Mouse (Mus musculus) forebrain, embryonic 13.5 days (tissue): Measurements from ENCODE around the gene Srsf1. TPM values are rescaled to one million over a fixed set of nuclear protein-coding genes. Genes with fewer than 3 reads are reported as not detected.
A peak's percentile ranks its signal among the peaks of the same experiment; 100 is the strongest.

ENCODE experiments used
- ATAC-seq: fragments of 200-750 bp; cut with Nextera tagmentation; 2 replicates; pipeline ENCODE4 v1.8.0; 2017
- H3K27ac ChIP-seq: fragments of 300-500 bp; sonication (generic); 2 replicates; pipeline ENCODE4 v1.5.1; 2015; ENCODE audit warnings: inconsistent platforms, mild to moderate bottlenecking, moderate library complexity
- H3K27me3 ChIP-seq: fragments of 300-500 bp; sonication (generic); 2 replicates; pipeline ENCODE4 v1.6.1; 2015; ENCODE audit warnings: mild to moderate bottlenecking, inconsistent platforms
- H3K36me3 ChIP-seq: fragments of 300-500 bp; sonication (generic); 2 replicates; pipeline ENCODE4 v1.6.1; 2015; ENCODE audit warnings: mild to moderate bottlenecking, inconsistent platforms; ENCODE audit not compliant: poor library complexity, severe bottlenecking
- H3K4me1 ChIP-seq: fragments of 300-500 bp; sonication (generic); 2 replicates; pipeline ENCODE4 v1.6.1; 2015; ENCODE audit warnings: inconsistent platforms
- H3K4me2 ChIP-seq: fragments of 300-500 bp; sonication (generic); 2 replicates; pipeline ENCODE4 v1.6.1; 2015; ENCODE audit warnings: inconsistent platforms, mild to moderate bottlenecking, moderate library complexity
- H3K4me3 ChIP-seq: fragments of 300-500 bp; sonication (generic); 2 replicates; pipeline ENCODE4 v1.5.1; 2015; ENCODE audit warnings: mild to moderate bottlenecking, inconsistent platforms
- H3K9ac ChIP-seq: fragments of 300-500 bp; sonication (generic); 2 replicates; pipeline ENCODE4 v1.6.1; 2015; ENCODE audit warnings: mild to moderate bottlenecking, inconsistent platforms
- H3K9me3 ChIP-seq: fragments of 300-500 bp; sonication (generic); replicated peaks from 2 replicates; pipeline ENCODE4 v1.6.1; 2016; ENCODE audit warnings: inconsistent platforms
- WGBS: fragments of 180-500 bp; shearing (Covaris S2); methylation state at CpG from one replicate; pipeline ENCODE4 v1.1.7; 2015; 5-methylcytosine and 5-hydroxymethylcytosine counted together
- polyA plus RNA-seq: library from polyadenylated mRNA; unstranded; fragments of >200 nt; fragmentation: Nextera tagmentation; extraction: Ambion mirVana; gene quantifications from 2 replicates; pipeline ENCODE4 v1.2.1, GENCODE M21; 2015

Gene Srsf1
- polyA plus RNA-seq, 1 experiment from 2014 or later, result 402 TPM

DNA sequence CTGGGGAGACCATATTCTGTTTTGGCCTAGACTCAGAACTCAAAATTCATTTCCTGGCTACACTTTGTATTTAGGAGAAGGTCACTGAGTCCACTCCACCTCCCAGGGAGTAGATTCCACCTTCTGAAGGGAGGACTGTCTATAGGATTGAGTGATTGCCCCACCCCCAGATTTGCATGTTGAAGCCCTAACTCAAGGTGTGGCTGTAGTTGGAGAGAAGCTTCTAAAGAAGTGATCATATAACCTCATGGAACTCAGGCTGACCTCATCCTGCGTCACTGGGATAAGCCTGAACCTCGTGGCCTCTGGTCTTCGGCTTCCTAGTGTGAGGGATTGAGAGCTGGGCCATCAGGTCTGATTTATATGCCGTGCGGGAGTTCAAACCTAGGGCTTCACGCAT, 31.4 kb upstream of the Srsf1 start:
- Histone ChIP-seq H3K9me3 (no peaks in the 10 kb centered on the region), H3K9ac (no peak overlapping the region), H3K4me1 (0 out of 2 replicates have a peak, but pooled peaks cover 4% of the 10 kb centered on the region), H3K27ac (no peak overlapping the region), H3K27me3 (no peaks in the 10 kb centered on the region), H3K36me3 (no peaks in the 10 kb centered on the region), H3K4me2 (no peak overlapping the region), H3K4me3 (no peak overlapping the region)
- WGBS, result 85% methylated on average over 6 of the region's 6 CpGs
- no peak for ATAC-seq

DNA sequence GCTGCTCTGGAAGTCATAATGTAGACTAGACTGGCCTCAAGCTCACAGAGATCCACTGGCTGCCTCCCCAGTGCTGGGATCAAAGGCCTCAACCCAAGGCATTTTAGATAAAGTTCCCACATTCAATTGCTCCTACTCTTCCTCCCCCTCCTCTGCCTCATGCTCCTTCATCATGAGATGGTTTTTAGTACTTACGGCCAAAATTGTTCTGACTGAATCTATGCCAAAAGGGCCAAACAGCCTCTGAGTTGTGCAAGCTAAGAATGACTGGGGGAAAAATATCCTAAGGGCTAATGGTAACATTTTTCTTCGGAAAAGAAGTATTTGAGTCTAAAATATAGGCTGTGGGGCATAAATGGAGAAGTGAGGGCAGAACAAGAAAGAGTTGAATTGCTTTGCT, 23.2 kb upstream of the Srsf1 start:
- no peaks in the 10 kb centered on the region for H3K36me3 ChIP-seq
- no peaks in the 10 kb centered on the region for H3K9me3 ChIP-seq
- H3K4me3 ChIP-seq, result no peak overlapping the region
- no peak overlapping the region for H3K4me2 ChIP-seq
- H3K4me1 ChIP-seq, result peaks cover 19% of the 10 kb centered on the region
- no peaks in the 10 kb centered on the region for H3K27me3 ChIP-seq
- WGBS, result 93% methylated on average over 2 of the region's 2 CpGs
- no peak for ATAC-seq
- H3K9ac ChIP-seq, result no peak overlapping the region
- H3K27ac ChIP-seq, result no peak overlapping the region

DNA sequence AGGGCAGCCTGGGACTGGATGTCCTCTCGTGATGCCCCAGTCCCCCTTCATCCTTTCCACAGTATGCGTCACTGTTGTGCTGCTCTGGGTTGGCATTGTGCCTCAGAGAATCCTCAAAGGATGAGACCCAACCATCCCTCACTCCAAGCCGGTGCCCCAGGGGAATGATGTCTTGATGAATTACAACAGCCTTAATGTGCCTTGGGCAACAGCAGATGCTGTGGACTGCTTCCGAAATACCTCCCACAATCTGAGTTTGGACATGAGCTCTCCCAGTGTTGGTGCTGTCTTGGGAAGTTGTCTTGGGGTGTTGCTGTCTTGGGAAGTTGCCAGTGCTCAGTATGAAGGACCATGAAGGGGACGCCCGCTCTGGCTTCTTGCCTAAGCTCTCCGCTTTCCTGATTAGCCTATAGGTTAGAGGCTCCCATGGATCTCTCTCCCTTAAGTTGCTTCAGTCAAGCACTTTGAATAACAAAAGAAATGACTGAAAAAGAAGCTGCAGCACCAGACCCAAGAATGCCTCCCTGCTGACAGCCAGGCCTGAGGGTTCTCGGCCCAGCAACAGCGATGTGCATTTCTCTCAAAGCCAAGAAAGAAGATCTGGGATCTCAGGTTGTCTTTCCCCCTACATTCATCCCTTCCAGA, 19.7 kb upstream of the Srsf1 start:
- peaks cover 23% of the 10 kb centered on the region for H3K4me1 ChIP-seq
- H3K36me3 ChIP-seq, result no peaks in the 10 kb centered on the region
- no peaks in the 10 kb centered on the region for H3K27me3 ChIP-seq
- no peaks in the 10 kb centered on the region for H3K9me3 ChIP-seq
- H3K9ac ChIP-seq, result no peak overlapping the region
- peak overlapping the region; percentile 34 for H3K4me2 ChIP-seq
- no peak for ATAC-seq
- WGBS, result 34% methylated on average over 9 of the region's 9 CpGs
- peak overlapping the region; percentile 80 for H3K27ac ChIP-seq
- no peak overlapping the region for H3K4me3 ChIP-seq

DNA sequence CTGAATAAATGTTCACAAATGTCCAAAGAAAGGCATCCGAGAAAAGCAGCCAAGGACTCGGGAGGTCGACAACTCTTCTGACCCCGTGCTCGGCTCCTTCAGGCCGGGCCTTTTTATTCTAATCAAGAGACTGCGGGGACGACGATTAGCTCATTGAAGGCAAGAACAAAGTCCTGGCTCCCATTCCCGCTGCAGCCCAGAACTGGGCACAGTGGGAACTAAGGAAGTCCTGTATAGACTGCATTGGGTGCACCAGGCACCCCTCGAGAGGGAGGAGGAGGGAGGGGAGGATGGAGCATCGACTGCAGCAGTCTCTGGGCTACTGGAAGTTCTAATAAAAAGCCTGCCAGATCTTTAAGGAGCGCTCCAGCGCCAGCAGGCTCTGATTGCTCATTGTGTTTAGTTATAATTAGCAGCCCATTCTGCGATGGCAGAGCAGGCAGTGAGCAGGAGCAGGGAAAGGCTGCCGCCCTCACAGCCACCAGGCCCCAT, 18.9 kb upstream of the Srsf1 start:
- ATAC-seq, result peak; percentile 88
- Histone ChIP-seq H3K4me2 (peak overlapping the region; percentile 34), H3K27me3 (no peaks in the 10 kb centered on the region), H3K36me3 (no peaks in the 10 kb centered on the region), H3K9me3 (no peaks in the 10 kb centered on the region), H3K27ac (peak overlapping the region; percentile 80), H3K9ac (peak overlapping the region; percentile 37; the same call in 1 of the 2 replicates), H3K4me3 (no peak overlapping the region), H3K4me1 (peaks cover 23% of the 10 kb centered on the region)
- 4% methylated on average over 16 of the region's 16 CpGs for WGBS

DNA sequence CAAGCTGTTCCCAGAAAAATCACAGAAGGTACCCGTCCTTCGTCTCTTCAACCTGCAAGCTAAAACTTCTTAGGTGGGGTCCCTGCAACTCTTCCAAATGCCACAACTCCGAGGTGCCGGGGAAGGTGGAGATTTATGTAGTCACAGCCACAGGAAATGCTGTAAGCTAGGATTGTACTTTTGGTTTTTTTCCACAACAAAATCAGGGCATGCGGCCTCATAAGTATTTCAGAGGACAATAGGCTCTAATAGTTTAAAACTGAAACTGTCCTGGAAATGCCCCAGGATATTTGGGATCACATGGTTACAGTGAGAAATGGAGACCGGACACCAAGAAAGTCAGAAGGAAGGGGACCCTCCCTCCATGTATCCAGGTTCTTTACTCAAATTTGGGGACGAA, 17.0 kb upstream of the Srsf1 start:
- no peak for ATAC-seq
- Histone ChIP-seq H3K4me3 (no peak overlapping the region), H3K27ac (no peak overlapping the region), H3K9me3 (no peaks in the 10 kb centered on the region), H3K4me1 (peaks cover 23% of the 10 kb centered on the region), H3K9ac (no peak overlapping the region), H3K4me2 (no peak overlapping the region), H3K36me3 (0 out of 2 replicates have a peak, but pooled peaks cover 6% of the 10 kb centered on the region), H3K27me3 (no peaks in the 10 kb centered on the region)
- 90% methylated on average over 7 of the region's 7 CpGs for WGBS

DNA sequence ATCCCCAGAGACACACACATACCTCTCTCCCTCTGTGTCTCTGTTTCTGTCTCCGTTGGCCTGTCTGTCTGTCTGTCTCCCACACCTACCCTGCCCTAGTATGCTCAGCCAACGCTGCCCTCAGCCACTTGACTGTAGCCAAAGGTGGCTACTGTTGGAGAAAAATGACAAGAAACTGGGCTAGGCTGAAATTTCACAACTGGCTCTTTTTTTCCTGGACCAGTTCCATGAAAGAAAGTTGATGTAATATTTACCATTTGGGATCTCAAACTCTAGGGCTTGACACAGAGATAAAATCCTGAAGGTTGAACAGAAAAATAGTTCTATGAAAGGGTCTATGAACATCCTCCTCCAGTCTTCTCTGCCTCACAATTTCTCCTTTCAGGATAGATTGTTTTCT, 16.3 kb upstream of the Srsf1 start:
- H3K4me1 ChIP-seq, result peaks cover 23% of the 10 kb centered on the region
- H3K36me3 ChIP-seq, result 0 out of 2 replicates have a peak, but pooled peaks cover 6% of the 10 kb centered on the region
- H3K4me2 ChIP-seq, result 0 out of 2 replicates have a peak overlapping the region, but pooled peaks have one; percentile 3
- H3K9ac ChIP-seq, result no peak overlapping the region
- ATAC-seq, result no peak
- WGBS, result 92% methylated on average over 2 of the region's 2 CpGs
- H3K4me3 ChIP-seq, result no peak overlapping the region
- no peaks in the 10 kb centered on the region for H3K9me3 ChIP-seq
- H3K27me3 ChIP-seq, result no peaks in the 10 kb centered on the region
- 0 out of 2 replicates have a peak overlapping the region, but pooled peaks have one; percentile 79 for H3K27ac ChIP-seq

DNA sequence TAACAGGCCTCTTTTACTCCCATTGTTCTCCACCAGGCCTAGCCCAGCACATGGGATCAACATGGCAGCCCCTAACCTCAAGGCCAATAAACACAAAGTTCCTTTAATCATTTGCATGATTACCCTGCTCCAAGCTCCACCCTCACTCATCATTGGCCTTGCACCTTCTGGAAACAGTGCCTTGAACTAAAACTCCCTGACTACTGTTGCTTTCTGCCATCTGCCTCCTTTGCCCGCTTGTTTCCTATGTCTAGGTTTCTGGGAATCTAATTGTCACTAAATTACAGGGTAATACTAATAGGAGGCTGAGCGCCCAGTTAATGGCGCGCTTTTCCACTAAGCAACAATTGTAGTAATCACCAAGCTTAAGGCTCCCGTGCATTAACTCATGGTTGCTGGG, 15.4 kb upstream of the Srsf1 start:
- Histone ChIP-seq H3K27me3 (no peaks in the 10 kb centered on the region), H3K27ac (peak overlapping the region; percentile 79), H3K4me3 (no peak overlapping the region), H3K9ac (no peak overlapping the region), H3K4me1 (peaks cover 24% of the 10 kb centered on the region), H3K4me2 (no peak overlapping the region), H3K9me3 (no peaks in the 10 kb centered on the region), H3K36me3 (0 out of 2 replicates have a peak, but pooled peaks cover 6% of the 10 kb centered on the region)
- peak; percentile 56 for ATAC-seq
- 78% methylated on average over 5 of the region's 5 CpGs for WGBS

DNA sequence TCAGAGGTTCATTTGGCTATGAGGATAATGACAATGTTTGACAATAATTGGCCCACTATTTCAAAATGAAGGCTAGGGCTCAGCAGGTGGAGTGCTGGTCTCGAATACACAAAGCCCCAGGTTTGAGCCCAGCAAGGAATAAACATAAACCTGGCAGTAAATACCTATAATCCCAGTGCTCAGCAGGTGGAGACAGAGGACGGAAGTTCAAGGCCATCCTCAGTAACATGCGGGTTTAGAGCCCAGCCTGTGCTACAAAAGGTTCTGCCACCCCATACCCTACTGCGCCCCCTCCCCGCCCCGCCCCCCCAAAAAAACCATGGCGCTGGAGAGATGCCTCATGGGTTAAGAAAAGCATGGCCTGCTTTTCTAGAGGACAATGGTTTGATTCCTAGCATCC, 11.2 kb upstream of the Srsf1 start:
- Histone ChIP-seq H3K27ac (no peak overlapping the region), H3K9me3 (no peaks in the 10 kb centered on the region), H3K9ac (no peak overlapping the region), H3K4me2 (no peak overlapping the region), H3K36me3 (0 out of 2 replicates have a peak, but pooled peaks cover 6% of the 10 kb centered on the region), H3K27me3 (no peaks in the 10 kb centered on the region), H3K4me3 (no peak overlapping the region), H3K4me1 (peaks cover 3% of the 10 kb centered on the region)
- no peak for ATAC-seq
- WGBS, result 69% methylated on average over 7 of the region's 7 CpGs

DNA sequence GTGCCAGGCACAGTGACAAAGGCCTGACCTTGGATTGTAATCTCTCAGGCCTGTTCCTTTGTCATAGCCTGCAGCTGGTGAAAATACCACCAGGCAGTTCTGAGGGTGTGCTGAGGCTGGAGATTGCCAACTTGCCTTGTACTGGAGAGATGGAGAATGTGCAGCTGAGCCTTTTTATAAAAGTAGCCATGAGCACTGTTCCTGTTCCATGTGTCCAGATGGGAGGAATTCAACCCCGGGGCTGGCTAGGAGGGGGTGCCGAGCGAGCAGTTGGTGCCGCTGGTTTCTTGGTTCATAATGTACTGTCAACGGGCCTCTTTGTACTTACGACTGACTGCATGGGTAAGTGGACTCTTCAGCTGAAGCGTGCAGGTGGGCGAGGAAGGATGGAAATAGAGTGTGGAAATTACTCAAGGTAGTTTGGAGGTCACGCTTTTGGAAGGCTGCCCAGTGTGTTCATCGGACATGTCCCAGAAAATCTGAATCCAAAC, 10.4 kb upstream of the Srsf1 start:
- Histone ChIP-seq H3K36me3 (0 out of 2 replicates have a peak, but pooled peaks cover 6% of the 10 kb centered on the region), H3K4me1 (peaks cover 3% of the 10 kb centered on the region), H3K4me2 (no peak overlapping the region), H3K27ac (no peak overlapping the region; the same call in 1 of the 2 replicates), H3K9me3 (no peaks in the 10 kb centered on the region), H3K27me3 (no peaks in the 10 kb centered on the region), H3K9ac (no peak overlapping the region), H3K4me3 (no peak overlapping the region)
- WGBS, result 75% methylated on average over 10 of the region's 10 CpGs
- no peak for ATAC-seq

DNA sequence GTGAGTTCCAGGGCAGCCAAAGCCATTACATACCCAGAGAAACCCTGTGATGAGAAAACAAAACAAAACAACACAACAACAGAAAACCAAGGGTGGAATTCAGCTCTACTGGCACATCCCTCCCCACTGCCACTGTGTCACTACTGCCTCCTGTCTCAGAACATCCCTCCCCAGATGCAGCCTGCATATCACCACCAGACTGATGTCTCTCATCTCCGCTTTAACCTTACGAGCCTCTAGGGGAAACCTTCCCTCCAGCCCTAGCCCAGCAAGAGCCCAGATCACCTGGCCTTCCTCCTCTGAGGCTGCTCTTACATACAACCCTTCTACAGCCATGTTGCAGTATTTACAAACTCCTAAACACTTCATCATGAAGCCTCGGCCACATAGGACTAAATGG, 9.8 kb upstream of the Srsf1 start:
- Histone ChIP-seq H3K9ac (no peak overlapping the region), H3K4me1 (peaks cover 3% of the 10 kb centered on the region; the same call in 1 of the 2 replicates), H3K27me3 (no peaks in the 10 kb centered on the region), H3K4me2 (no peak overlapping the region), H3K4me3 (no peak overlapping the region), H3K9me3 (no peaks in the 10 kb centered on the region), H3K36me3 (peaks cover 12% of the 10 kb centered on the region; the same call in 1 of the 2 replicates), H3K27ac (no peak overlapping the region)
- WGBS, result 81% methylated on average over 3 of the region's 3 CpGs
- ATAC-seq, result no peak

DNA sequence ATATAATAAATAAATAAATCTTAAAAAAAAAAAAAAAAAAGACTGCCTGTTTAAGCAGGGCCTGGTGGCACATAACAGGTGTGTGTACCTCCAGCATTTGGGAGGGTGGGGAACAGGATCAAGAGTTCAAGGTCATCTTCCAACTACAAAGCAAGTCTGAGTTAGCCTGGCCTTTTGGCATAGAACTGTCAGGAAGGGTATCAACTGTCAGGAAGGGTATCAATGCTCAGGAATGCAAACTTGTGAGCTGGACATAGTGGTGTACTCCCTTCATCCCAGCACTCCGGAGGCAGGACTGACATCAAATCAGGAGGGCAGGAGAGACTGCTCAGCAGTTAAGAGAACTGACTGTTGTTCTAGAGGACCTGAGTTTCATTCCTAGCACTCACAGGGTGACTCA, 8.1 kb upstream of the Srsf1 start:
- no peak for ATAC-seq
- peaks cover 11% of the 10 kb centered on the region; the same call in 1 of the 2 replicates for H3K36me3 ChIP-seq
- H3K4me2 ChIP-seq, result no peak overlapping the region
- H3K9ac ChIP-seq, result no peak overlapping the region
- no peaks in the 10 kb centered on the region for H3K9me3 ChIP-seq
- peaks cover 3% of the 10 kb centered on the region; the same call in 1 of the 2 replicates for H3K4me1 ChIP-seq
- H3K27ac ChIP-seq, result no peak overlapping the region
- no peak overlapping the region for H3K4me3 ChIP-seq
- WGBS, result 96% methylated on average over 1 of the region's 1 CpGs
- no peaks in the 10 kb centered on the region for H3K27me3 ChIP-seq

DNA sequence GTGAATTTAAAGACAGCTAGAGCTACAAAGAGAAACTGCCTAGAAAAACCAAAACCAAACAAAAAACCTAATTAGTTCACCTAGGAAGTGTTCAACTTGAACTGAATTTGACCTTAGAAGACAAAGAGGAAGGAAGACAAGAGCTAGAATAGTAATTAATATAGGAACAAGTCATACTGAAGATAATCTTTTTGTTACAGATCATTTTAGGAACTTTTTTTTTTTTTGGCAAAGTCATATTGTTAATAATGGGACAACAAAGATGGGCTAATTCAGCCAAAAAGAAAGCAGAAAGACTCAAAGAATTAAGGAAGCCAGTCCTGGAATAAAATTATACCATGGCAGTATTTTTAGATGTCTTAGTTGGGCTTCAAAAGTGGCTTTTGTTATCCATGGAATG, 2.9 kb upstream of the Srsf1 start:
- Histone ChIP-seq H3K9me3 (no peaks in the 10 kb centered on the region), H3K4me1 (peaks cover 17% of the 10 kb centered on the region), H3K27me3 (no peaks in the 10 kb centered on the region), H3K4me2 (no peak overlapping the region), H3K27ac (no peak overlapping the region), H3K9ac (no peak overlapping the region), H3K4me3 (no peak overlapping the region), H3K36me3 (peaks cover 11% of the 10 kb centered on the region)
- ATAC-seq, result no peak
